Comparison of ENCODE assay signal across 8 mouse cellular contexts in the genomic region with DNA sequence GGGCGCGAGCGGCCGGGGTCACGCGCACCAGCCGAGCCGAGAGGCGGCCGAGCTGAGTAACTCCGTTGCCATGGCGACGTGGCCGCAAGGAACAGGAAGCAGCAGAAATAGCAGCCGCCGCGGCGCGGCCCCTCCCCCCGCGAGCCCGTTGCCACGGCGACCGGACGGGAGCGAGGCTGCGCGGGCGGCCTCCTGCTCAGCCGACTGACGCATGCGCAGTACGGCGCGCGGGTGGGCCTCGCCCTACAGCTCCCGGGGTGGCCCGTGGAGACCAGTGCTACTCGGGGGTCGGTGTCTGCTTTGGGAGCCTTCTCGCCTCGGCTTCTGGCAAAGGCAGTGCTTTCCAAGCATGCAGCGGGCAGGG.
DNase-seq lines count a peak whose midpoint lies in the region; ATAC-seq and TF ChIP-seq lines count a peak whose summit lies in the region.

No protein-coding gene starts in this region.

- peaks cover 7% of the 10 kb centered on the region for H3K27me3 ChIP-seq in megakaryocyte, embryonic 14.5 days (replicated peaks)

- peaks cover 12% of the 10 kb centered on the region for H3K9me3 ChIP-seq in megakaryocyte, embryonic 14.5 days

- no peak for TF ChIP-seq CTCF in cortical plate, adult 2 months (IDR thresholded peaks at IDR 0.05; ENCODE audit: extremely low read depth, insufficient read depth, low read length)

- peak overlapping the region; percentile 11 for H3K4me3 ChIP-seq in cortical plate, adult 2 months (ENCODE audit: insufficient read depth, low read length)
- H3K4me3 ChIP-seq in megakaryocyte, embryonic 14.5 days (replicated peaks), result peak overlapping the region; percentile 92

- peaks cover 27% of the 10 kb centered on the region for H3K4me1 ChIP-seq in cortical plate, adult 2 months (ENCODE audit: control insufficient read depth, insufficient read depth, low read length)
- H3K4me1 ChIP-seq in megakaryocyte, embryonic 14.5 days, result peaks cover 84% of the 10 kb centered on the region

- peak overlapping the region; percentile 99 for H3K27ac ChIP-seq in cortical plate, adult 2 months (ENCODE audit: insufficient read depth, low read length)

- ATAC-seq in activated CD4-positive, CD25-positive, alpha-beta regulatory T cell, adult 4 months, result peak; percentile 84

- TF ChIP-seq POLR2A in cortical plate, adult 2 months (IDR thresholded peaks at IDR 0.05; ENCODE audit: extremely low read depth, insufficient read depth, low read length), result peak; percentile 75; the same call in 1 of the 2 replicates

- DNase-seq in gastrocnemius, adult 8-10 months (ENCODE audit: low spot score in 2 of 2), result peak; percentile 100
- DNase-seq in hindlimb bud, embryonic 11.5 days (ENCODE audit: extremely low spot score, low read depth, low spot score), result peak; percentile 94
- peak; percentile 99 to 100 for DNase-seq in left cerebral cortex, adult 8-10 months (ENCODE audit: low spot score in 2 of 2)
- peak; percentile 100 for DNase-seq in right cerebral cortex, postnatal 10 days (ENCODE audit: low spot score in 2 of 2)
- peak; percentile 100 for DNase-seq in urinary bladder, postnatal 25 days (ENCODE audit: low spot score)

- peaks cover 6% of the 10 kb centered on the region for H3K36me3 ChIP-seq in megakaryocyte, embryonic 14.5 days (replicated peaks; ENCODE audit: low read length)

Comparison
In these comparisons a context has a peak if more than half of its experiments do, and no peak if none do; other contexts are left out.
1. Peak in every context shown above with its lines: DNase-seq, ATAC-seq, H3K4me3 ChIP-seq and H3K27ac ChIP-seq.